ENCODE assay signal across 18 mouse cellular contexts in genomic region chr4:65586947-65587346, GRCm38 (mm10). TPM values are rescaled to one million over a fixed set of nuclear protein-coding genes. Genes with fewer than 3 reads are reported as not detected.
A peak's percentile ranks its signal among the peaks of the same experiment; 100 is the strongest.
DNase-seq lines count a peak whose midpoint lies in the region; ATAC-seq and TF ChIP-seq lines count a peak whose summit lies in the region.
"Had no signal": no experiment of that assay in that cellular context is flagged by ENCODE, and none has a peak within 500 bp of the region (broad histone marks: within the 10 kb centered on the region; RNA-seq: fewer than 3 reads in every experiment).

No protein-coding gene starts in this region.

- TF ChIP-seq CTCF in lung, embryonic 14.5 days (IDR thresholded peaks at IDR 0.05; ENCODE audit: low read depth): no peak
- TF ChIP-seq CTCF in brain, embryonic 14.5 days (IDR thresholded peaks at IDR 0.05; ENCODE audit: borderline replicate concordance, extremely low read depth, insufficient read depth, insufficient read length): no peak

- no peak overlapping the region for H3K4me3 ChIP-seq in forebrain, embryonic 16.5 days (replicated peaks; ENCODE audit: low read length)
- H3K4me3 ChIP-seq in forebrain, embryonic 12.5 days (replicated peaks): no peak overlapping the region
- no peak overlapping the region for H3K4me3 ChIP-seq in lung, embryonic 14.5 days (ENCODE audit: low read depth, low read length)
- H3K4me3 ChIP-seq: embryonic facial prominence, embryonic 15.5 days; forebrain, embryonic 10.5 days; left cerebral cortex, adult 2 months had no signal

- no peak overlapping the region for H3K4me2 ChIP-seq in forebrain, embryonic 16.5 days (ENCODE audit: low read length)
- H3K4me2 ChIP-seq in forebrain, embryonic 12.5 days: no peak overlapping the region
- H3K4me2 ChIP-seq in lung, embryonic 14.5 days: no peak overlapping the region
- H3K4me2 ChIP-seq: embryonic facial prominence, embryonic 15.5 days had no signal

- 16% methylated on average over 5 of the region's 5 CpGs for WGBS in forebrain, embryonic 16.5 days
- 42% methylated on average over 5 of the region's 5 CpGs for WGBS in forebrain, embryonic 12.5 days
- 48% methylated on average over 5 of the region's 5 CpGs for WGBS in lung, embryonic 14.5 days

- H3K36me3 ChIP-seq in forebrain, embryonic 16.5 days (ENCODE audit: control insufficient read depth, insufficient read depth): no peaks in the 10 kb centered on the region
- H3K36me3 ChIP-seq in forebrain, embryonic 12.5 days (replicated peaks): no peaks in the 10 kb centered on the region
- no peaks in the 10 kb centered on the region for H3K36me3 ChIP-seq in lung, embryonic 14.5 days (ENCODE audit: insufficient read depth)
- H3K36me3 ChIP-seq: embryonic facial prominence, embryonic 15.5 days; forebrain, embryonic 10.5 days had no signal

- DNase-seq in lung, embryonic 14.5 days: peak; percentile 15
- DNase-seq in lung, postnatal 25 days (ENCODE audit: low spot score): no peak
- DNase-seq in brain, embryonic 14.5 days (ENCODE audit: low read depth): peak; percentile 78
- peak; percentile 85 for DNase-seq in cerebellum, adult 9-11 months
- no peak for DNase-seq in urinary bladder, postnatal 4 days (ENCODE audit: low spot score in 2 of 2)
- DNase-seq: adrenal gland, adult 2 months; kidney, adult 11 months; right cerebral cortex, adult 18-20 months; thymus, postnatal 4 days had no signal

- TF ChIP-seq POLR2A in brain, embryonic 14.5 days (IDR thresholded peaks at IDR 0.05; ENCODE audit: borderline replicate concordance, extremely low read depth, insufficient read depth, insufficient read length, poor library complexity, severe bottlenecking): no peak

- no peak overlapping the region for H3K27ac ChIP-seq in forebrain, embryonic 16.5 days (ENCODE audit: low read length)
- no peak overlapping the region for H3K27ac ChIP-seq in forebrain, embryonic 12.5 days
- no peak overlapping the region for H3K27ac ChIP-seq in lung, embryonic 14.5 days (ENCODE audit: low read depth)
- H3K27ac ChIP-seq: embryonic facial prominence, embryonic 15.5 days; forebrain, embryonic 10.5 days; kidney, postnatal 0 days; left cerebral cortex, adult 2 months; liver, embryonic 14.5 days; macrophage had no signal

- H3K9me3 ChIP-seq in forebrain, embryonic 16.5 days (ENCODE audit: control insufficient read depth, low read length): no peaks in the 10 kb centered on the region
- H3K9me3 ChIP-seq in forebrain, embryonic 12.5 days: no peaks in the 10 kb centered on the region
- H3K9me3 ChIP-seq in lung, embryonic 14.5 days (ENCODE audit: low read depth, low read length): no peaks in the 10 kb centered on the region
- H3K9me3 ChIP-seq: embryonic facial prominence, embryonic 15.5 days; forebrain, embryonic 10.5 days had no signal

- no peaks in the 10 kb centered on the region for H3K4me1 ChIP-seq in forebrain, embryonic 16.5 days (replicated peaks; ENCODE audit: control insufficient read depth, insufficient read depth, low read length)
- no peaks in the 10 kb centered on the region for H3K4me1 ChIP-seq in forebrain, embryonic 12.5 days
- peaks cover 3% of the 10 kb centered on the region; the same call in 1 of the 2 replicates for H3K4me1 ChIP-seq in lung, embryonic 14.5 days (ENCODE audit: insufficient read depth)
- H3K4me1 ChIP-seq: embryonic facial prominence, embryonic 15.5 days had no signal

- H3K9ac ChIP-seq in forebrain, embryonic 16.5 days (replicated peaks; ENCODE audit: low read depth, low read length): no peak overlapping the region
- H3K9ac ChIP-seq in forebrain, embryonic 12.5 days: no peak overlapping the region
- no peak overlapping the region for H3K9ac ChIP-seq in lung, embryonic 14.5 days
- H3K9ac ChIP-seq: embryonic facial prominence, embryonic 15.5 days; liver, embryonic 14.5 days had no signal

- peak; percentile 42; the same call in 1 of the 2 replicates for ATAC-seq in forebrain, embryonic 16.5 days
- ATAC-seq in forebrain, embryonic 12.5 days (ENCODE audit: low FRiP score): no peak
- no peak for ATAC-seq in lung, embryonic 14.5 days (ENCODE audit: insufficient read depth)
- no peak for ATAC-seq in megakaryocyte progenitor cell, adult 5-6 weeks (replicated peaks; ENCODE audit: poor library complexity)

- H3K27me3 ChIP-seq in forebrain, embryonic 16.5 days (replicated peaks; ENCODE audit: control insufficient read depth, insufficient read depth, low read length): no peaks in the 10 kb centered on the region
- H3K27me3 ChIP-seq in forebrain, embryonic 12.5 days: no peaks in the 10 kb centered on the region
- no peaks in the 10 kb centered on the region for H3K27me3 ChIP-seq in lung, embryonic 14.5 days (ENCODE audit: insufficient read depth, low read length)
- H3K27me3 ChIP-seq: embryonic facial prominence, embryonic 15.5 days had no signal

RNA-seq across cellular contexts. Expression of gene Trim32, which starts 17.8 kb away (rescaled TPM):
- polyA plus RNA-seq in forebrain, embryonic 16.5 days (2015; fragmentation: Nextera tagmentation; extraction: Ambion mirVana): 166 and 181 TPM in 2 replicates
- 74.1 and 86.1 TPM in 2 replicates for polyA plus RNA-seq in forebrain, embryonic 12.5 days (2016; fragmentation: Nextera tagmentation; extraction: Ambion mirVana)
- 46.8 and 54.2 TPM in 2 replicates for polyA plus RNA-seq in lung, embryonic 14.5 days (2014; fragmentation: Nextera tagmentation; extraction: Ambion mirVana)
- polyA plus RNA-seq in brain, embryonic 14.5 days (2012; rRNA removed): 114 and 134 TPM in 2 replicates
- total RNA-seq in megakaryocyte progenitor cell, adult 5-6 weeks (2015): 5.7 and 8.4 TPM in 2 replicates
- 5.3 and 9.4 TPM in 2 replicates for total RNA-seq in megakaryocyte progenitor cell, adult 5-6 weeks (2017)

Comparison
In these comparisons a context has a peak if more than half of its experiments do, and no peak if none do; other contexts are left out.
1. DNase-seq: peak in lung, embryonic 14.5 days (single experiment), brain, embryonic 14.5 days (single experiment) and cerebellum, adult 9-11 months (single experiment); none in lung, postnatal 25 days (single experiment) and urinary bladder, postnatal 4 days (0 of 2).